Mouse (Mus musculus): ENCODE measurements around the gene Rasal1. TPM values are rescaled to one million over a fixed set of nuclear protein-coding genes. Genes with fewer than 3 reads are reported as not detected.

Rasal1 gene
- total RNA-seq, 2 experiments from 2014 or later = 92.7 to 100 TPM

DNA sequence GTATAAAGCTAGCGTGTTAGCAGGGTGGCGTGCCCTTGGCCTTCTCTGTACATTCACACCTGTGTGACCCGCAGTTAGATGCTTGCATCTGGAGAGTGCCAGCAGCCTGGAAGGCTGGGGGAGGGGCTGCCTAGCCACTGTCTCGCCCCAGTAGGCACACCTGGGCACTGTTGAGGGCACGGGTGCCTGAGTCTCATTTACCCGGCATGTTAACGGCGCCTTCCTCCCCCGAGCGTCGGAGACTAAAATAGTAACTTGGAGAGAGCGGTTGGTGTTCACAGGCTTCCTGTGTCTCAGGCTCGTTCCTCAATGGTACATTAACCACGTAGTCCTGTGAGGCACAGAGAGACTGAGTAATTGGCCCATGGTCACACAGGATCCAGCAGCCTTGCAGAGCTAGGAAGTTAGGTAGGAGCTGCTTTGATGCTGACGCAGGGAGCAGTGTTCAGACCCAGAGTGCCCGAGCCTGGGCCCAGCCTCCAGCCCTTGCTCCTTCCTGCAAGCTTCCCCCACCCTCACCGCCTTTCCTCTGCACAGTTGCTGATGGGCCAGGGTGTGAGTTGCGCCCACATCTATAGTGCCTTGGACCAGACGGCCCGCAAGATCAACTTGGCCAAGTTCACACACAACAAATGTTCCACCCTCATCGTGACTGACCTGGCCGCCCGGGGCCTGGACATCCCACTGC lies 27.4 kb upstream of the Rasal1 start:
- DNase-seq (ENCODE audit: extremely low spot score in 1 of 2, low spot score in 1 of 2) = no peak

DNA sequence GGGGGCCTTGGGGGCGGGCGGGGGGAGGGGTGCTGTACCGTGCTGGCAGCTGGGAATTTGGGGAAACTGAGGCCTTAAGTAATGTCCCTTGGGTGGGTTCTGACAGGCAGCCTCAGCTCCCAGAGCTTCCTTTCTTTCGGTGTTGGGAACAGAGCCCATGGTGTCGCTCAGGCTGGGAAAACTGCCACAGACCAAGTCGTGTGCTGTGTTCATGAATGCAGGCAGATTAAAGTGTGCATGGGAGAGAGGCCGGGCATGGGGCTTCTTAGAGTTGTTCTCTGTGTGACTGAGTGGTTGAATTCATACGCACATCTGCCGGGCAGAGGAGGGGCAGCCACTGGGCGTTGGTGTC lies 26.8 kb upstream of the Rasal1 start:
- no peak for DNase-seq (ENCODE audit: extremely low spot score in 1 of 2, low spot score in 1 of 2)

DNA sequence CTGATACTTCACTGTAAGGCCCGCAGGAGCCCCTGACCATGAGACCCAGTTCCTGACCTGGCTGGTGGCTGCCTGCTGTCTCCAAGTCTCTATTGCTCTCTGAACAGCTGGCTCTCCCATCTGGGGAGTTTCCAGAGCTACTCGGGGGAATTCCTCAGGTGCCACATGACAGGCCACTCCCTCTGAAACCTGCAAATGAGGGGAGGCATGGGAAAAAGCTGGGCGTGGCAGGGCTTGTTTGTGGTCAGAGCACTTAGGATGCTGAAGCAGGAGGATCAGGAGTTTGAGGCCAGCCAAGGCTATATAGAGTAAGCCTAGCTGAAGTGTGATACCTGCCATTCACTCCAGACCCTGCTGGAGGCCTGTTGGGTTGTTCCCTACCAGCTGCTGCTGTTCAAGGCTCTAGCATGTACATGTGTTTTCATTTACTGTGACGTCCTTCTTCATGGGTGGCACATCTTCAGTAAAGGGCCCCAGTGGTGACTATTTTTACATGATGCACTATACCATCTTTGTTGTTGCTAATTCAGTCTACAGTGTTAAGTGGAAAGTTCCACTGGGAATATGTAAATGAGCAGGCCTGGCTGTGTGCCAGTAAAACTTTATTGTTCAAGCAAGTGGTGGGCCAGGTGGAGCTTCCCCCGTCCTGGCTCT lies 26.3 kb upstream of the Rasal1 start:
- DNase-seq (ENCODE audit: extremely low spot score in 1 of 2, low spot score in 1 of 2) = no peak

DNA sequence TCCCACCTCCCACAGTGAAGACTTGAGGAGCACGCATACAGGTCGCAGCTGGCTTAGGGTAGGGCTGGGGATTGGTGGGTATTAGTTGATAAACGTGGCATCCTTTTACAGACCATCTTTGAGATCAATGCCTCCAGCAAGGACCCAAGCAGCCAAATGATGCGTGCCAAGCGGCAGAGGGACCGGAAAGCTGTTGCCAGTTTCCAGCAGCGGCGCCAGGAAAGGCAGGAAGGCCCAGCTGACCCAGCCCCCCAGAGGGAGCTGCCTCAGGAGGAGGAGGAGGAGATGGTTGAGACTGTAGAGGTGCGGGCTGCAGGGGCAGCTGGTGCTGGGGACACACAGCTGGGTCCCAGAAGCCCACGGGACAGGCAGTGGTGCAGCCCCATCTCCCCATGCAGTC lies 24.2 kb upstream of the Rasal1 start:
- DNase-seq (ENCODE audit: extremely low spot score in 1 of 2, low spot score in 1 of 2) = no peak

DNA sequence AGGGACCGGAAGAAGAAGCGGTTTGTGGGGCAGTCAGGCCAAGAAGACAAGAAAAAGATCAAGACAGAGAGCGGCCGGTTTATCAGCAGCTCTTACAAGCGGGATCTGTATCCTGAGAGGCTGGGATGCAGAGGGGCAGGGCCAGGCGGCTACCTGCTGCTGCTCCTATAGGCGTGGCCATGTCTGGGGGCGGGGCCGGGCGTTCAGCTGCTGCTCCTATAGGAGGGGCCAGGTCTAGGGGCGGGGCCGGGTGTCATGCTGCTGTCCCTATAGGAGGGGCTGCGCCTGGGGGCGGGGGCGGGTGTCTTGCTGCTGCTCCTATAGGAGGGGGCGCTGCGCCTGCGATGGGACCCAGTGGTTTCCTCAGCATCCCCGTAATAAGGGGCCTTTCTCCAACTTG lies 22.2 kb upstream of the Rasal1 start:
- DNase-seq (ENCODE audit: extremely low spot score in 1 of 2, low spot score in 1 of 2) = no peak

DNA sequence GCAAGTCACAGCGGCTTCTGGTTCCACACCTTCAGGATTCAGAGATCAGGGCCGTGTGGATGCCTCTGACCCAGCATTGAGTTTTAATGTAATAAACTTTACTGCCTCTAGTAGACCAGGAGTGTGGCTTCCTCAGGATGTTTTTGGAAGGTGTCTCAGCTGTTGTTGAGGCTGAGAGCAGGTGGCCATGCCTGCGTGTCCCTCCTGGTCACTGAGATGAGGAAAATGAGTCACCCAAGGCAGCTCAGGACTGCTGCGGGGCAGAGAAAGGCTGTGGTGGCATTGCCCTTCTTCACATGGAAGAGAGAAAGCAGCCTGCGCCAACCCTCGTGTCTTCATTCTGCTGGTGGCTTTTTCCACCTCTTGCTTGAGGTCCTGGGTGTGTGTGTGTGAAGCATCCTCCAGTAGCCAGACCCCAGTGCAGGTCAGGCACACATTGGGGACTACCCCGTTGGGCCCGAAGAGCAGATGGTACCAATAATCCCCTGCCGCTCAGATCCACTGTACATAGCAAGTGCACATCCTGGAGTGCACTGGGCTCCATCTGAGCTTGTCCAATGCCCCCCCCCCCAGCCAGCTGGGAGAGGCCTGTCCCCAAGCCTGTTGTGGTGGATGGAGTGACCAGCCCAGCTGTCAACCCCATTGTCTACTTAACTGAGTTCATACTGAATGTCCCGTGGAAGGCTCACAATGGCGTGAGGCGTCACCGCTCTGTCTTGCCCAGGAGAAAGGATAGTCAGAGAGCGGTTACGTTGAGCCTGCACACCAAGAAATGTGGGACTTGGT lies 20.9 kb upstream of the Rasal1 start:
- DNase-seq (ENCODE audit: extremely low spot score in 1 of 2, low spot score in 1 of 2) = no peak

DNA sequence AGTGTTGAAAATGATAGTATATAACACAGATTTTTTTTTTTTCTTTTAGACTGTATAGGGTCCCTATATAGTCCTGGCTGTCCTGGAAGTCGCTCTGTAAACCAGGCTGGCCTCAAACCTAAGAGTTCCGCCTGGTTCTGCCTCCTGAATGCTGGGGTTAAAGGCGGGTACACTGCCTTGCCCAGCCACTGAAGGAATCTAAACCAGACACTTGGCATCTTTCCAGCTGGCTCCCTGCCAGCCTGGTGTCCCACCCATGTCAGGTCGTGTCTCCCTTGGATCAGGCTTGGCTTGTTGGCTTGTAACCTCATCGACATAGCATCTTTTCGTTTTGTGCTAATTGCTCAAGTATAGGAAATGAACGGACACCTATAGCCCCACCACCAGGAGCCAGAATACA lies 20.0 kb upstream of the Rasal1 start:
- no peak for DNase-seq (ENCODE audit: extremely low spot score in 1 of 2, low spot score in 1 of 2)

DNA sequence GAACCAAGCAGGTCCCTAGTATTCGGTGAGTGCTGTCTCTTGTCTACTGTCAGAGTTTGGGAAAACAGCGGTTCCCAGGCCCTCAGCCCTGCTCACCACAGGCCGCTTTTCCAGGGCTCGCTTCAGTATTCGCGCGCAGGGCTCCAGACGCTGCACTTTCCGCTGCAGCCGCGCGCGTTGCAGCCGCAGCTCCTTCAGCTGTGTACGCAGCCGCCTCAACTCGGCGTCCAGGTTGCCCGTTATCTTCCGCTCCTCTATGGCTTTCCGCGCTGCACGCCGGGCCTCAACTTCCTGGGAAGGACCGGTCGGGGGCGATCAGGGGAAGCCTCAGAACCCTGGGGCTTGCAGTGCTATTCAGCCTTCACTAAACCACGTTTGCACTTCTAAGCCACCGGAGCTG lies 17.5 kb upstream of the Rasal1 start:
- no peak for DNase-seq (ENCODE audit: extremely low spot score in 1 of 2, low spot score in 1 of 2)

DNA sequence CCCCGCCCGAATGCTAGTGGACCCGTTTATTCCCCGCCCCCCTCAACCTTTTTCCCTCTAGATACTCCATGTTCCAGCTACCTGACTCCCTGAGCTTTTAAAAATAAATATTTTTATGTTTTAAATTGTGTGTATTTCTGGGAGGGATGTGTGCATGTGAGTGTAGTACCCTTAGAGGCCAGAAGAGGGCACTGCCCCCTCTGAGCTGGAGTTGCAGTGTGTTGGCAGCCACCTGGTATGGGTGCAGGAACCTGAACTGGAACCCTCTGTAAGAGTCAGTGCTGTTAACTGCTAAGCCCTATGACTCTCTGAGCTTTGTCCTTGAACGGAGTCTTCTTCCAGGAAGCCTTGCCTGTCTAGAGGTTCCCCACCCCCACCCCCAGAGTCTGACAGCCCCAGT lies 16.7 kb upstream of the Rasal1 start:
- no peak for DNase-seq (ENCODE audit: extremely low spot score in 1 of 2, low spot score in 1 of 2)

DNA sequence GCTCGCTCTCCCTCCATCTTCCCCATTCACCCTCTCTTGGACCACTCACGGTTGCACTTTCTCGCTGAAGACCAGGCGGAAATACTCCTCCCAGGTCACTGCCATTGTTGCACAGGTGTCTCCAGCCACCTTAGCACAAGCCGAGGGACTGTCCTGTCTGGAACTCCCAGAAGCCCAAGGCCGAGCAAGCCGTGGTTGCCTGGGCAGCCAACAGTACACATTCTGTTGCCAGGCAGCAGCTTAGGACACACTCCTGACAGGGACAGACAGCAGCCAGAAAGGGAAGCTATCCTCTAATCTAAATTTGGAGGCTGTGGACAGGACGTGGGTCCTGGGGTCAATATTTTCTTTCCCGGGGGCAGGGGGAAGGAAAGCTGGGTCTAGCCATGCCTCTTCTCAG lies 14.5 kb upstream of the Rasal1 start, which contains the start of gene Cfap73:
Cfap73 (minus strand) TSS at position 105 of the 400 bp plus-strand sequence.
- no peak for DNase-seq (ENCODE audit: extremely low spot score in 1 of 2, low spot score in 1 of 2)

DNA sequence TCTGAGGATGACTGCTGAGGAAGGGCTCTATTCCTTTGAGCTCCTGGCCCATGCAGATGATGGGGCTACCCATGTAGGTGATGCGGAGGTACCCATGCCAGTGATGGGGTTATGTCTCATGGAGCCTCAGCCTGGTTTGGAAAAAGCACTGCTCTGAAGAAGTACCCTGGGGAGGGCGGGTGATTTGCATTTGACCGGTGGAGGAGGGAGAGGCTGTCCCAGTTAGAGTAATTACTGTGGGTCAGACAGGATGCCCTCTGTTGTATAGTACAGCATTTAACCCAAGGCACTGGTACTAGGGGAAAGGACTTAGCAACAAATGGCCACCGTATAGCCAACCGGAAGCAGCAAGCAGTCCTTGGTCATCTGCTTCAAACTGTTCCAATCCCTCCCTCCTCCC lies 13.8 kb upstream of the Rasal1 start:
- DNase-seq (ENCODE audit: extremely low spot score in 1 of 2, low spot score in 1 of 2) = no peak

DNA sequence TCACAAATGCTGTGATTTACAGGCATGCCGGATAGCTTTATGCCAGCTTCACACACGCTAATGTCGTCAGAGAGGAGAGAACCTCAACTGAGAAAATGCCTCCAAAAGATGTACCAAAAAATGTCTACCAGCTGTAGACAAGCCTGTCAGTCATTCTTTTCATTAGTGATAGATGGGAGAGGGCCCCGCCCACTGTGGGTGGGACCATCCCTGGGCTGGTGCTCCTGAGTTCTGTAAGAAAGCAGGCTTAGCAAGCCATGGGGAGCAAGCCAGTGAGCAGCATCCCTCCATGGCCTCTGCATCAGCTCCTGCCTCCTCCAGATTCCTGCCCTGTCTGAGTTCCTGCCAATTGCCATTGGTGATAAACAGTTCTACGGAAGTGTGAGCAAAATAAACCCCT lies 13.0 kb upstream of the Rasal1 start:
- DNase-seq (ENCODE audit: extremely low spot score in 1 of 2, low spot score in 1 of 2) = no peak

DNA sequence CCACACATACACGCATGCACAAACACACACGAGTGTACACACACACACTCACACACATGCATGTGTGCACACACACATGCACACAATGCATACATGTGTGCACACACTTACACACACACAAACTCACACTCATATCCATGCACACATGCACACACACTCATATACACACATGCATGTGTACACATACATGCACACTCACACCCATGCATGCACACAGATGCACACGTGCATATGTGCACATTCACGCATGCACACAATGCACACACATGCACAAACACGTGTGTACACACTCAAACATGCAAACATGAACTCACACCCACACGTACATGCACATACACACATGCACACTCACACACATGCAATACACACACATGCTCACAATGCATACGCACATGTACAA lies 8.5 kb upstream of the Rasal1 start:
- DNase-seq (ENCODE audit: extremely low spot score in 1 of 2, low spot score in 1 of 2) = no peak

DNA sequence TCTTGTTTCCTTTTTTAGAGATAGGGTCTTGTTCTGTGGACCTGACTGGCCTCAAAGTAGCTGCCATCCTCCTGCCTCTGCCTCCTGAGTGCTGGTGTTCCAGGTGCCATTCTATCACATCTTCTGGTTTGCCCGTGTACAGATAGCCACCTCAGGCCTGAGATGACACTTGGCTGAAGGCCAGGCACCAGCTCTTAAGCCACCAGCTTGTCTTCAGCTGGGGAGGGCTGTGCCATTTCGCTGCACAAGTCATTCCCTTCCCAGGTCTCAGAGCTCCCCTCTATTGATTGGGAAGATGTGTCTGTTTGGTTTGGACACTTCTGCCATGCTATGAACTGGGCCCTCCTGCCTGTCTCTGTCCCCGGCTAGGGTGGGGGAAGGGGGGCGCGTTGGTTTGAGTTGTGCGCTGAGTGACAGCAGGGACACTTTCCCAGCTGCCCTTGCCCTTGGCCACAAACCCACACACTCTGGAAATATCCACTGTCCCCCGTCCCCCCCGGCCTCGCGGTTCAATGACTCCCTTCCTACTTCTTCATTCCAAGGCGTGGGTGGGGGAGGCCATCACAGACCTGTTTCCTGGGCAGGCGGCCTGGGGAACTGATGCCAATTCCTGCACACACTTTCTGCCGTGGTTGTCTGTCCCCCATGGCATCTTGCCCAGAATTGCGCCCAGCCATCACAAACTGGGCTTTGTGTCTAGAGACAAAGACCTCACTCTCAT lies 5.1 kb upstream of the Rasal1 start:
- no peak for DNase-seq (ENCODE audit: extremely low spot score in 1 of 2, low spot score in 1 of 2)

DNA sequence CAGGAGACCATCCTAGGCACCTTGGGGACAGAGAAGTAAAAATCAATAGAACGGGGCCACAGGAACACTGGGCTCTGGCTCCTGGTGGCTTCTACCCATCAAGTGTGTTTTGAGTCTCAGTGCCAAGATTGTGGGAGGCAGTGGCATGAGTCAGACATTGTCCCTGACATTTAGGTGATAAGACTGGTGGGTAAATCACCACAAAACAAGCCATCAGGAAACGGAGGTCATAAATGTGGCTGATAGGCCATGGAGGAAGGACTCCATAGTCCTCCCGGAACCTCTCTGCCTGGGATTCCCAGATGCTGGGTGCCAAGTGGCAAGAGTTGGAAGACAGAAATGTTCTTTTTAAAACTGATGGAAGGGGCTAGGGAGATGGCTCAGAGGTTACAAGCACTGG lies 4.4 kb upstream of the Rasal1 start:
- no peak for DNase-seq (ENCODE audit: extremely low spot score in 1 of 2, low spot score in 1 of 2)

DNA sequence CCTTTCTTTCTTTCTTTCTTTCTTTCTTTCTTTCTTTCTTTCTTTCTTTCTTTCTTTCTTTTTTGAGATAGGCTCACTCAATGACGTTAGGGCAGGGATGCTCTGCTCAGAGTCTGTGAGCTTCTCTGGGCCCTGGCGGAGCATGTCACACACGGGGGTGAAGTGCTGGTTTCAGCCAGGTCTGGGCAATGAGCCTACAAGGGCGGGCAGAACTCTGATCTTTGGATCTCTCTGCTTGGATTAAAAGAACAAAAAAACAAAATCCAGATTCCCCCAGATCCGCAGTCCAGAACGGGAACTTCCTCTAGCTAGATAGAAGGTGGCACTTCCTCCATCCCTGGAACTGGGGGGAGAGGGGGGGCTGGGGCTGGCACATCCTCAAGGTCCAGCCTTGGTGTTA lies 2.8 kb upstream of the Rasal1 start:
- no peak for DNase-seq (ENCODE audit: extremely low spot score in 1 of 2, low spot score in 1 of 2)

DNA sequence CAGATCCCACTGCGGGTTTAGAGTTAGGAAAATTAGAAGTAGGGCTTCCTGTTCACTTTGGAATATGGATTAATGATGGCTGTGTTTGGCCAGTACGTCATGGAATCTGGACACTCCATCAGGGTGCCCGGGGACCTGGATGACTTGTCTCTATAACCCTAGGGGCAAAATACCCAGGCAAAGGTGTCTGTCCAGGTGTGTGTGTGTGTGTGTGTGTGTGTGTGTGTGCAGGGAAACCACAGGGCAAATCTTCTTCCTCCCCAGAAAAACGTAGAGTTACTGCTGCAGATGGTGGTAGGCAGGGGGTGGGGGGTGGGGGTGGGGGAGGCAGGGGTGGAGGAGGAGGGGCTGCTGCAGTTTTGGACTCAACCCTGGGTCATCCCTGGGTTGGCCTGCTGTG lies 1.3 kb upstream of the Rasal1 start:
- no peak for DNase-seq (ENCODE audit: extremely low spot score in 1 of 2, low spot score in 1 of 2)

DNA sequence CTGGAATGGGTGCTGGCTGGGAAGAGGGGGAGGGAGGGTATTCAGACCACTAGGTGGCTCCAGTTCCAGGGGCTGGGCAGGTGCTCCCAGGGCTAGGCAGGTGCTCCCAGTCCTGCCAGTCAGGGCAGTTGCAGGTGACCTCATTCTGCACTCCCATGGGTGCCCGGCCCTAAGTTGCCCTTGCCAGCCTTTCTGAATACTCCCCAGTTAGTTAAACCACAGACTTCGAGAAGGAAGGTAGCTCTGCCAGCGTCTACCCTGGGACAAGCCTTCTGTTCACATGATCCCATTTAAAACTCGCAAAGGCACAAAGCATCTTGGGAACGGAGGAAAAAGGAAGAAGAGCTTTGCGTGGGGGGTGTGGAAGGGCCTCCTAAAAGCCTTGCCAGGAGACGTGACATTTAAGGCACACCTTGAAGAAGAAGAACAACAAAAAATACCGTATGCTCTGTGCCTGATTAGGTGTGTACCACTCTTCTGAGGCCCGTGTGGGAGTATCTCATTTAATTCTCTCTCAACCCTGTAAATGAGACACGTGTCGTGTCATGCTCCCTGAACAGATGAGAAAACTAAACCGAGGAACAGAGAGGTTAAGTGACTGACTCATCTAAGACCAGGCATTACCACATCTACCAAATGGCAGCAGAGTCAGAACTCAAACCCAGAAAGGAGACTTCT lies 659 bp upstream of the Rasal1 start:
- no peak for DNase-seq (ENCODE audit: extremely low spot score in 1 of 2, low spot score in 1 of 2)

DNA sequence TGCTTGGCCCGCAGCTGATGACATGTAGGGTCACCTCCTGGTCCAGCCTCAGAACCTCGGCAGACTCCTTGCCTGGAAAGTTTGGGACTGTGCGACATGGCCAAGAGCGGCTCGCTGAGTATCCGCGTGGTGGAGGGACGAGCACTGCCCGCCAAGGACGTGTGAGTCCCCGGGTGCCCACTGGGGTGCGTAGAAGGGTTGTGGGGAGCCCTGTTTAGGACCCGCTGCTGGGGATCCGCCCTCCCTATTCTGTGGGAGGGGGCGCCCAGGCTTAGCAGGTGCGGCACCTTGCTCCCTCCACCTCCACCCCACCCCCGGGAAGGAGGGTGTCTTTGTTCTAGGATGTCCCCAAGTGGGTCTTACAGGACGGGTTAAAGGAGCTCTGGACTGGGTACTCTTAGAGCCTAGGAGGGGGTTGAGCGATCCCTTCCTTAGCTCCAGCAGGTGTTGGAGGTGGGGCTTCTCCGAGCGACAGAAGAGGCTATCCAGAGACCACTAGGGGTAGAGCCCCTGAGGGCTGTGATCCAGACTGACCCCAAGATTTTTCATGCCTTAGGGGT lies 842 bp downstream of the Rasal1 start:
- no peak for DNase-seq (ENCODE audit: extremely low spot score in 1 of 2, low spot score in 1 of 2)

DNA sequence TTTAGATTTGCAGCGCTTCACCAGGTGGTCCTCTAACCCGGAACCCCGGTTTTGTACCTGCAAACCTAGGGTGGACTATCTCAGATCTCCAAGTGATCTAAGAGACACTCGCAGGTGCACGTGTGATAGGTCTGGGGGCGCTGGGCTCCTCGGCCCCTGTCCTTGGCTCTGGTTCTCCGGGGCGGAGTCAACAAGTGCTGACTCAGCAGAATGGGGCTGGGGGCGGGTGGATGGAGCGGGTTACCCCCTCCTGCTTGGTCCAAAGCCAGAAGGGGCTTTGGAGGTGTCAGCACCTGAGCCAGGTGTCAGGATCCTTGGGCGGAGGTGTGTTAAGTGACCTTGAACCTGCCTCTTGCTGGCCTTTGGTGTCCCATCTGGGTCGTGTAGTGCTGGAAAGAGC lies 1.3 kb downstream of the Rasal1 start:
- DNase-seq (ENCODE audit: extremely low spot score in 1 of 2, low spot score in 1 of 2) = no peak

All from layer of hippocampus, postnatal 25 days (tissue).